Mouse (Mus musculus) embryonic facial prominence, embryonic 13.5 days (tissue): ENCODE results near the gene Atg2a. TPM values are rescaled to one million over a fixed set of nuclear protein-coding genes. Genes with fewer than 3 reads are reported as not detected.
A peak's percentile ranks its signal among the peaks of the same experiment; 100 is the strongest.

Experiments used
- ATAC-seq: fragments of 200-750 bp; cut with Nextera tagmentation; 2 replicates; pipeline ENCODE4 v1.8.0; 2017; ENCODE audit warnings: low read depth; ENCODE audit not compliant: insufficient number of reproducible peaks, insufficient read depth, low FRiP score, low TSS enrichment
- H3K27ac ChIP-seq: fragments of 300-500 bp; sonication (generic); 2 replicates; pipeline ENCODE4 v1.5.1; 2015; ENCODE audit warnings: moderate library complexity, mild to moderate bottlenecking, inconsistent platforms
- H3K27me3 ChIP-seq: fragments of 300-500 bp; sonication (generic); 2 replicates; pipeline ENCODE4 v1.6.1; 2015; ENCODE audit warnings: mild to moderate bottlenecking, inconsistent platforms
- H3K36me3 ChIP-seq: fragments of 300-500 bp; sonication (generic); 2 replicates; pipeline ENCODE4 v1.6.1; 2015; ENCODE audit warnings: mild to moderate bottlenecking, inconsistent platforms
- H3K4me1 ChIP-seq: fragments of 300-500 bp; sonication (generic); 2 replicates; pipeline ENCODE4 v1.6.1; 2015; ENCODE audit warnings: inconsistent platforms
- H3K4me2 ChIP-seq: fragments of 300-500 bp; sonication (generic); 2 replicates; pipeline ENCODE4 v1.6.1; 2015; ENCODE audit warnings: moderate library complexity, mild to moderate bottlenecking, inconsistent platforms
- H3K4me3 ChIP-seq: fragments of 300-500 bp; sonication (generic); 2 replicates; pipeline ENCODE4 v1.5.1; 2015; ENCODE audit warnings: mild to moderate bottlenecking, inconsistent platforms
- H3K9ac ChIP-seq: fragments of 300-500 bp; sonication (generic); 2 replicates; pipeline ENCODE4 v1.6.1; 2015; ENCODE audit warnings: mild to moderate bottlenecking, inconsistent platforms
- H3K9me3 ChIP-seq: fragments of 300-500 bp; sonication (generic); 2 replicates; pipeline ENCODE4 v1.6.1; 2016; ENCODE audit warnings: inconsistent platforms
- WGBS: fragments of 180-500 bp; shearing (Covaris S2); methylation state at CpG from one replicate; pipeline ENCODE4 v1.1.7; 2015; ENCODE audit warnings: mixed read lengths; 5-methylcytosine and 5-hydroxymethylcytosine counted together
- polyA plus RNA-seq: library from polyadenylated mRNA; unstranded; fragments of >200 nt; fragmentation: Nextera tagmentation; extraction: Ambion mirVana; gene quantifications from 2 replicates; pipeline ENCODE4 v1.2.1, GENCODE M21; 2015

Gene Atg2a
- polyA plus RNA-seq, 1 experiment from 2014 or later = 10.5 TPM

GRCm38 (mm10) chr19:6299450-6300267 lies 58.2 kb downstream of the Atg2a start:
- Histone ChIP-seq H3K27ac (peak overlapping the region; percentile 24), H3K27me3 (no peaks in the 10 kb centered on the region), H3K4me1 (peaks cover 9% of the 10 kb centered on the region), H3K9me3 (no peaks in the 10 kb centered on the region), H3K9ac (no peak overlapping the region), H3K36me3 (peaks cover 65% of the 10 kb centered on the region), H3K4me3 (no peak overlapping the region), H3K4me2 (no peak overlapping the region)
- no peak for ATAC-seq
- 83% methylated on average over 7 of the region's 7 CpGs for WGBS

DNA sequence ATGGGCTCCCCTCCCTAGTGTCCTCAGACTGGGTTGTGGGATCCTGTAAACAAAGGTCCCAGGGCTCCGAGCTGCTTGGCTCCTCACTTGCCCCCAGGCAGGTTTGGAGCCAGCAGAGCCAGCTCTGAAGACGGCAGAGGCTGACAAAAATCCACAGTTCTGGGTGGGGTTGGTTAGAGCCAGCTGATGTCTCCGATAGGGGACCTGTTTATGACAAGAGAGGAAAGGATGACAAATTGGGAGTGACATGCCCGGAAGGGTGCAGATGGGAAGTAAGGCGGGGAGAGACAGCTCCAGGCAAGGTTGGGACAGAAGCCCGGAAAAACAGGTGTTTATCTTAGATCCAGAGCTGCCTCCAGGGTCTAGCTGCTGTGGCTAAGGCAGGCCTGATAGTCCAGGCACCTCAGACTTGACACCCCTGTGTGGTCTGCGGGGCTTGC lies 59.0 kb downstream of the Atg2a start:
- H3K4me1 ChIP-seq = peaks cover 10% of the 10 kb centered on the region
- ATAC-seq = no peak
- H3K36me3 ChIP-seq = peaks cover 57% of the 10 kb centered on the region
- no peak overlapping the region for H3K4me2 ChIP-seq
- H3K27me3 ChIP-seq = no peaks in the 10 kb centered on the region
- H3K27ac ChIP-seq = peak overlapping the region; percentile 24; the same call in 1 of the 2 replicates
- 57% methylated on average over 7 of the region's 7 CpGs for WGBS
- H3K9me3 ChIP-seq = no peaks in the 10 kb centered on the region
- H3K9ac ChIP-seq = no peak overlapping the region
- H3K4me3 ChIP-seq = no peak overlapping the region

DNA sequence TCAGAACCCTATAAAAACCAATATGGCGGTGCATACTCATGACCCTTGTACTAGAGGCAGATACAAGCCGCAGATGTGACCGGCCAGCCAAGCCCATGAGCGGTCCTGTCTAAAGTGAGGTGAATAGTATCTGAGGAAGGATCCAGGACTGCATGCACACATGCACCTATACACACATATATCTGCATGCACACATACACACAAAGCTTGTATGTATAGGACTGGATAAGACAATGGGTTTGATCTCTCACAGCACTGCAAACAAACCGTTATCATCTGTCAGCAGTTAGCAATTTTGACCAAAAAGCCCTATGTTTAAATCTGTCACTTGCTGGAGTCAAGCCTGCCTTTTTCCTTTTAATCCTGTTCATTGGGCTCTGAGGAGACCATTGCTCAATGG lies 60.6 kb downstream of the Atg2a start:
- peak overlapping the region; percentile 51; the same call in 1 of the 2 replicates for H3K27ac ChIP-seq
- peaks cover 21% of the 10 kb centered on the region for H3K4me1 ChIP-seq
- no peaks in the 10 kb centered on the region for H3K9me3 ChIP-seq
- no peak overlapping the region for H3K4me3 ChIP-seq
- H3K9ac ChIP-seq = 0 out of 2 replicates have a peak overlapping the region, but pooled peaks have one; percentile 8
- WGBS = 94% methylated on average over 5 of the region's 5 CpGs
- no peak for ATAC-seq
- H3K4me2 ChIP-seq = no peak overlapping the region
- no peaks in the 10 kb centered on the region for H3K27me3 ChIP-seq
- peaks cover 40% of the 10 kb centered on the region for H3K36me3 ChIP-seq

DNA sequence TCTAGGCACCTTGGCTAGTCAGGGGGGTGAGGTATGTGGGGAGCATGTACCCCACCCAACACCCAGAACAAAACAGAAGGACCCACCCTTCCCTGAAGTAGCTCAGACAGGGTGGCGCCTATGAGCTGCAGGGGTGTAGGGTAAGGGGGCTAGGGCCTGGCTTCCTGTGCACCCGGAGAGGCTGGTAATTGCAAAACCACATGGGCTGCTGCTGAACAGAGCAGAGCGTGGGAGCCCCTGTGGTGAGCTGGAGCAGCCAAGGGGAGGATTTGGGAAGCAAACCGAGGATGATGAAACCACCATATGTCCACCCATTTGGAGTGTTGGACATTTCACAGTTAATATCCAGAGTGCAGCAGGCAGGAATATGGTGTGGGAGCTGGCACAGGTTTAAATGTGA lies 61.1 kb downstream of the Atg2a start:
- 38% methylated on average over 4 of the region's 4 CpGs for WGBS
- 0 out of 2 replicates have a peak overlapping the region, but pooled peaks have one; percentile 8 for H3K9ac ChIP-seq
- no peak overlapping the region for H3K4me2 ChIP-seq
- peaks cover 36% of the 10 kb centered on the region for H3K36me3 ChIP-seq
- H3K27ac ChIP-seq = peak overlapping the region; percentile 51; the same call in 1 of the 2 replicates
- H3K27me3 ChIP-seq = no peaks in the 10 kb centered on the region
- no peak for ATAC-seq
- H3K9me3 ChIP-seq = no peaks in the 10 kb centered on the region
- H3K4me3 ChIP-seq = no peak overlapping the region
- peaks cover 25% of the 10 kb centered on the region for H3K4me1 ChIP-seq

DNA sequence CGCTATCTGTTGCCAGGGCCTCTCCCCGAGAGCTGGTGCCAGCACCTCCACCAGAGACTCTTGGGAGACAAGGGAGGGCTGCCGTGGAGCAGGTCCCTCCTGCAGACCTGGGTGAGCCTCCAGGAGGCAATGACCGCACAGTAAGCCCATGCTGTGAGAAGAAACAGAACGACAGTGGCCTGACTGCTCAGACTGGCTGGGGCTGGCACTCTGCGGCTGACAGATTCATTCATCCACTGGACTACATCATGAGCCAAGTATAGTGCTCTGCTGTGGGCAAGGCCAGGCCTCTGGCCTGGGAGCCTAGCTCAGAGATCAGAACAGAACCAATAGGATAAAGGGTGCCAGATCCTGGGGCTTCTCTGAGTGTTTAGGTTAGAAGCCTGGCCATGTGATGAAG lies 62.4 kb downstream of the Atg2a start:
- Histone ChIP-seq H3K4me1 (peaks cover 30% of the 10 kb centered on the region), H3K4me3 (no peak overlapping the region), H3K9ac (no peak overlapping the region), H3K9me3 (no peaks in the 10 kb centered on the region), H3K36me3 (peaks cover 23% of the 10 kb centered on the region), H3K27ac (no peak overlapping the region), H3K4me2 (no peak overlapping the region), H3K27me3 (no peaks in the 10 kb centered on the region)
- no peak for ATAC-seq
- WGBS = 87% methylated on average over 6 of the region's 6 CpGs

GRCm38 (mm10) chr19:6304787-6305516 lies 63.5 kb downstream of the Atg2a start:
- Histone ChIP-seq H3K36me3 (peaks cover 16% of the 10 kb centered on the region), H3K27me3 (no peaks in the 10 kb centered on the region), H3K4me2 (no peak overlapping the region), H3K9ac (no peak overlapping the region), H3K9me3 (no peaks in the 10 kb centered on the region), H3K4me1 (peaks cover 32% of the 10 kb centered on the region), H3K27ac (no peak overlapping the region), H3K4me3 (no peak overlapping the region)
- ATAC-seq = no peak; the same call in 1 of the 2 replicates
- 23% methylated on average over 5 of the region's 5 CpGs for WGBS

- H3K27me3 ChIP-seq = no peaks in the 10 kb centered on the region
- 55% methylated on average over 8 of the region's 8 CpGs for WGBS
- H3K4me2 ChIP-seq = peak overlapping the region; percentile 70
- ATAC-seq = no peak
- peak overlapping the region; percentile 79 for H3K9ac ChIP-seq
- peaks cover 32% of the 10 kb centered on the region for H3K4me1 ChIP-seq
- peaks cover 16% of the 10 kb centered on the region for H3K36me3 ChIP-seq
- H3K4me3 ChIP-seq = peak overlapping the region; percentile 62
- H3K27ac ChIP-seq = peak overlapping the region; percentile 81
- H3K9me3 ChIP-seq = no peaks in the 10 kb centered on the region
Observed at GRCm38 (mm10) chr19:6305517-6306115, 64.1 kb downstream of the Atg2a start.

DNA sequence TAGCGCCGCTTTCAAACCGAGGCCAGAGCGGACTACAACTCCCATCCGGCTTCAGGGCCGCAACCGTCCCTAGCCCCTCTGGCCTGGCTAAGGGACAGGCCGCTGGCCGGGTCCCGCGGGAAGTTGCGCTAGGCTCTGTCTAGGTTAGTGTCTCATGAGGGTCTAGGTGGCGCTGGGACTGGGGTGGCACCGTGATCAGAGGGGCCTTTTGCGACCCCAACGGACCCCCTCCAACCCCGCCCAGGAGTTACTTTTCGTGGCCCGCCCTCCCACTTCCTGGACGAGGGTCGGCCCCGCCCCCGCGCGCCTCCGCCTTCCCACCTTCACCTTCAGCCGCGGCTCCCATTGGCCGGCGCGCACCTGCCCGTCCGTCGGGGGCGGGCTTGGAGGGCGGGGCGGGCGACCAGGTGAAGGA lies 64.7 kb downstream of the Atg2a start, which contains the start of gene Cdc42bpg:
Gene Cdc42bpg, plus strand, starts transcription at position 320 of the 415 bp plus-strand sequence.
- Histone ChIP-seq H3K4me2 (peak within 1 kb of the TSS; percentile 70), H3K27ac (peak within 1 kb of the TSS; percentile 81), H3K9ac (peak within 1 kb of the TSS; percentile 79), H3K9me3 (no peaks in the 10 kb centered on the region), H3K36me3 (peaks cover 19% of the 10 kb centered on the region), H3K4me3 (peak within 1 kb of the TSS; percentile 62), H3K4me1 (peaks cover 32% of the 10 kb centered on the region), H3K27me3 (no peaks in the 10 kb centered on the region)
- WGBS = under 1% methylated on average over 34 of the region's 38 CpGs
- ATAC-seq = peak; percentile 76

DNA sequence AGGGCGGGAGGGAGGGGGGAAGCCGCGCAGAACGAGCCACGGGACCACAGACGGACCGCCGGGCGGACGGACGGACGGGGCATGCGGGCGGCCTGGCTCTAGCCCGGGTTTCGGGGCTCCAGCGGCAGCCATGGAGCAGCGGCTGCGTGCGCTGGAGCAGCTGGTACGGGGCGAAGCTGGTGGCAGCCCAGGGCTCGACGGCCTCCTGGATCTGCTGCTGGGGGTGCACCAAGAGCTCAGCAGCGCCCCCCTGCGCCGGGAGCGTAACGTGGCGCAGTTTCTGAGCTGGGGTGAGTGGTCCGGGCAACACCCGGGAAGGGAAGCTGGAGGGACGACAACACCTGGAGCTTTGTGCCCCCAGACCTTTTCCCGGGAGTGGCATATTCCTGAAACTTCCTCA lies 65.1 kb downstream of the Atg2a start:
- WGBS = 1% methylated on average over 34 of the region's 34 CpGs
- H3K27ac ChIP-seq = peak overlapping the region; percentile 48; the same call in 1 of the 2 replicates

DNA sequence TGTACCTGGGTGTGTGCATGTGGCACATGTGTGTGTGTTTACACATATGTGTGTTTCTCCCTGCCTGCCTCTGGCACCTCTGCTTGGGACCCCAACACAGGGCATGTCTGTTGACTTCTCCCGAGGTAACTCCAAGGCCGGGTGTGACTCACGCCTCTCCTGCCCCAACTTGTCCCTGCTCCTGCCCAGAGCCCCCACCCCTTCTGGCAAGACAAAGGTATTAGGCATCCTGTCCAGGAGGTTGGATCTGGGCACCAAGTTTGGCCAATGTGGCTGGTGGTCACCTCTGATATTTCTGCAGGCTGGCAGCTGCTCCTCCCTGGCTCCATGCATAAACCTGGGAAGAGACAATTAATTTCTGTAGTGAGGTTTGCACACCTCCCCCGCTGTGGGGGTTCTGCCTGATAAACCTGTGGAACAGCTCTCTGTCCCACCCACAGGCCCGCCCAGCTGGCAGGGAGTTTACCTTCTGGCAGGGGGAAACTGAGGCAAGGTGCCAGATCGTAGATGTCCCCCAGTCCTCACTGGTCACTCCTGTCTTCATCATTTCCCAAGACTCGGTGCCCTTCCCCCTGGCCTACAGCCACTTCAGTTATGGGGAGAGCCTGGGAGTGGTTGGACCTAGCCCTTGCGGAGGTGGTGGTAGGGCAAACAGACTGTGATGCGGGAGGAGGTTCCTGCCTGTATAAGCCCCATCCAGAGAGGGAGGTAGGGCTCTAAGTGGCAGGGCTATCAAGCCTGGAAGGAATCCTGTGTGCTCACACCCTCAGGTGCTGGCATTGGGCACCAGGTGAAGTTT lies 66.5 kb downstream of the Atg2a start:
- Histone ChIP-seq H3K27me3 (no peaks in the 10 kb centered on the region), H3K27ac (no peak overlapping the region; the same call in 1 of the 2 replicates), H3K4me3 (peak overlapping the region; percentile 62), H3K36me3 (peaks cover 31% of the 10 kb centered on the region), H3K9ac (peak overlapping the region; percentile 79), H3K4me1 (peaks cover 23% of the 10 kb centered on the region; the same call in 1 of the 2 replicates), H3K4me2 (peak overlapping the region; percentile 70), H3K9me3 (no peaks in the 10 kb centered on the region)
- ATAC-seq = no peak
- 80% methylated on average over 9 of the region's 9 CpGs for WGBS

More for the DNA sequence above, 65.1 kb downstream of the Atg2a start:
- ATAC-seq = peak; percentile 29
- Histone ChIP-seq H3K9ac (peak overlapping the region; percentile 79), H3K4me3 (peak overlapping the region; percentile 62), H3K4me1 (peaks cover 32% of the 10 kb centered on the region), H3K36me3 (peaks cover 21% of the 10 kb centered on the region), H3K9me3 (no peaks in the 10 kb centered on the region), H3K27me3 (no peaks in the 10 kb centered on the region), H3K4me2 (peak overlapping the region; percentile 70)
